Mouse (Mus musculus): Measurements from ENCODE around the gene Klhl30. TPM values are rescaled to one million over a fixed set of nuclear protein-coding genes. Genes with fewer than 3 reads are reported as not detected.
A peak's percentile ranks its signal among the peaks of the same experiment; 100 is the strongest.

Klhl30 gene
- 0.55 and 0.63 TPM in 2 replicates for polyA plus RNA-seq (2015; fragmentation: Nextera tagmentation; extraction: Ambion mirVana)

GRCm38 (mm10) chr1:91350841-91351240 is at the start of gene Klhl30:
Gene Klhl30, plus strand, starts transcription at chr1:91351016.
- no peak for ATAC-seq (ENCODE audit: insufficient read depth, low FRiP score, low read depth)
- Histone ChIP-seq H3K36me3 (no peaks in the 10 kb centered on the region), H3K4me3 (replicated peaks) (no peak within 1 kb of the TSS), H3K4me2 (no peak within 1 kb of the TSS), H3K9ac (no peak within 1 kb of the TSS), H3K27me3 (replicated peaks) (peaks cover 10% of the 10 kb centered on the region), H3K9me3 (no peaks in the 10 kb centered on the region), H3K4me1 (no peaks in the 10 kb centered on the region), H3K27ac (no peak within 1 kb of the TSS)
- WGBS, result 47% methylated on average over 4 of the region's 4 CpGs

DNA sequence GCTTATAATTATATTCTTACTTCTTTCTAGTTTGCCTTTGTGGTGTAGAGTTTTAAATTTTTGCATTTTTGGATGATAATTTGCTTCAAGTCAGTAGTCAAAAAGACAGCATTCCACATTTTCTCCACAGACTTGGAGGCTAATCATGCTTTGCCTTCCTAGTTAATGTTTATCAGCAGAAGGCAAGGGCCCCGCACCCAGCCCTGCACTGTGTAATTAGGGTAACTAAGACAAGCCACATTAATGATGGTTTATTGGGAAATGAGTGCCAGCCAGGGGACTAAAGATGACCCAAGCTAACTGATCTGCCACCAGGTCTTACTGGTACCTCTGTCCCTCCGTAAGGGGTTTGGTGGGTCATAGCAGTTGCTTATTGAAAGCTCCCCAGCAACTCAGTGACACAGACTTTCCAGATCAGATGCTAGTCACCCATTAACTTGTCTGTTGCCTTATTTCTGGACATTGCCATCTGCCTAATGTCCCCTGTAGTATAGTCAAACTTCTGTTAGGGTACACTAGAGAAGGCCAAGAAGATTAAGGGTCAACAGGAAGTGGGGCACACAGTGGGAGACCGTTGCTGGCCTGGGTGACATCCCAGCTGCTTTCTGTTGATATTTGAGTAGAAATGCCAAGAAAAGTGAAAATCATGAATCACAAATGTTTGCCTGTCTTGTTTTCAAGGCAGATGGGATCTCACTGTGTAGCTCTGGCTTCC is 49.5 kb upstream of the Klhl30 start:
- Histone ChIP-seq H3K4me3 (replicated peaks) (no peak overlapping the region), H3K9me3 (no peaks in the 10 kb centered on the region), H3K4me2 (no peak overlapping the region), H3K27me3 (replicated peaks) (no peaks in the 10 kb centered on the region), H3K9ac (no peak overlapping the region), H3K36me3 (0 out of 2 replicates have a peak, but pooled peaks cover 9% of the 10 kb centered on the region), H3K4me1 (peaks cover 12% of the 10 kb centered on the region; the same call in 1 of the 2 replicates), H3K27ac (peak overlapping the region; percentile 64; the same call in 1 of the 2 replicates)
- ATAC-seq (ENCODE audit: insufficient read depth, low FRiP score, low read depth), result no peak
- WGBS, result 59% methylated on average over 3 of the region's 3 CpGs

GRCm38 (mm10) chr1:91302021-91302420 is 48.8 kb upstream of the Klhl30 start:
- no peaks in the 10 kb centered on the region for H3K9me3 ChIP-seq
- no peak overlapping the region for H3K4me3 ChIP-seq (replicated peaks)
- no peak overlapping the region for H3K9ac ChIP-seq
- WGBS, result 79% methylated on average over 3 of the region's 3 CpGs
- no peak overlapping the region for H3K4me2 ChIP-seq
- peak overlapping the region; percentile 64; the same call in 1 of the 2 replicates for H3K27ac ChIP-seq
- ATAC-seq (ENCODE audit: insufficient read depth, low FRiP score, low read depth), result no peak
- no peaks in the 10 kb centered on the region for H3K27me3 ChIP-seq (replicated peaks)
- 0 out of 2 replicates have a peak, but pooled peaks cover 9% of the 10 kb centered on the region for H3K36me3 ChIP-seq
- H3K4me1 ChIP-seq, result peaks cover 12% of the 10 kb centered on the region; the same call in 1 of the 2 replicates

DNA sequence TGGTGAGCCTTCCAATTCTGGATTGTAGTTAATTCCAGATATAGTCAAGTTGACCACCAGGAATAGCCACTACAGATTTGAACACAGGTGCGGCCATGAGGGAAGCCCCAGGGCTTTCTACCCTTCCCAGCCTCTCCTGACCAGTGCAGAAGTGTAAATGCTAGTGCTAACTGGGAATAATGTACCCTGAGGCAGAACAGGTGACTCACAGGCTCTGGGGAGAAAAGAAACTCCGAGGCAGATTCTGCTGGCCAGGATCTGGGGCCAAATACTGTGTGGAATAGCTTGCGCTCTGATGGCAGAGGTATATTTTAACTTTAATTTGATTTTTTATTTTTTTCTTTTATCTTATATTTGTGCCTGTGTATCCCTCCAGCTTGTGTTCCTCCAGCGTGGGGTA is 46.2 kb upstream of the Klhl30 start:
- Histone ChIP-seq H3K4me3 (replicated peaks) (no peak overlapping the region), H3K4me1 (0 out of 2 replicates have a peak, but pooled peaks cover 3% of the 10 kb centered on the region), H3K4me2 (no peak overlapping the region), H3K9me3 (no peaks in the 10 kb centered on the region), H3K27me3 (replicated peaks) (no peaks in the 10 kb centered on the region), H3K9ac (no peak overlapping the region), H3K36me3 (peaks cover 21% of the 10 kb centered on the region; the same call in 1 of the 2 replicates), H3K27ac (no peak overlapping the region)
- WGBS, result 86% methylated on average over 4 of the region's 4 CpGs
- no peak for ATAC-seq (ENCODE audit: insufficient read depth, low FRiP score, low read depth)

- H3K36me3 ChIP-seq, result peaks cover 26% of the 10 kb centered on the region
- no peak for ATAC-seq (ENCODE audit: insufficient read depth, low FRiP score, low read depth)
- H3K4me3 ChIP-seq (replicated peaks), result no peak overlapping the region
- no peak overlapping the region for H3K9ac ChIP-seq
- H3K27ac ChIP-seq, result no peak overlapping the region
- no peaks in the 10 kb centered on the region for H3K27me3 ChIP-seq (replicated peaks)
- H3K4me1 ChIP-seq, result no peaks in the 10 kb centered on the region
- no peak overlapping the region for H3K4me2 ChIP-seq
- no peaks in the 10 kb centered on the region for H3K9me3 ChIP-seq
- WGBS, result 89% methylated on average over 13 of the region's 13 CpGs
Measured at GRCm38 (mm10) chr1:91309366-91310085, 41.3 kb upstream of the Klhl30 start.

- no peaks in the 10 kb centered on the region for H3K27me3 ChIP-seq (replicated peaks)
- peaks cover 16% of the 10 kb centered on the region for H3K36me3 ChIP-seq
- no peak overlapping the region for H3K27ac ChIP-seq
- ATAC-seq (ENCODE audit: insufficient read depth, low FRiP score, low read depth), result no peak
- H3K4me2 ChIP-seq, result no peak overlapping the region
- H3K9ac ChIP-seq, result no peak overlapping the region
- 72% methylated on average over 4 of the region's 4 CpGs for WGBS
- H3K4me3 ChIP-seq (replicated peaks), result no peak overlapping the region
- no peaks in the 10 kb centered on the region for H3K9me3 ChIP-seq
- H3K4me1 ChIP-seq, result no peaks in the 10 kb centered on the region
Measured at GRCm38 (mm10) chr1:91312273-91312672, 38.5 kb upstream of the Klhl30 start.

GRCm38 (mm10) chr1:91313251-91313650 is 37.6 kb upstream of the Klhl30 start:
- no peaks in the 10 kb centered on the region for H3K9me3 ChIP-seq
- no peak overlapping the region for H3K4me3 ChIP-seq (replicated peaks)
- H3K4me2 ChIP-seq, result no peak overlapping the region
- no peaks in the 10 kb centered on the region for H3K4me1 ChIP-seq
- peak overlapping the region; percentile 45 for H3K27ac ChIP-seq
- no peak overlapping the region for H3K9ac ChIP-seq
- WGBS, result 29% methylated on average over 5 of the region's 5 CpGs
- ATAC-seq (ENCODE audit: insufficient read depth, low FRiP score, low read depth), result no peak
- no peaks in the 10 kb centered on the region for H3K27me3 ChIP-seq (replicated peaks)
- H3K36me3 ChIP-seq, result peaks cover 16% of the 10 kb centered on the region

- Histone ChIP-seq H3K9me3 (no peaks in the 10 kb centered on the region), H3K4me1 (no peaks in the 10 kb centered on the region), H3K9ac (no peak overlapping the region), H3K27ac (no peak overlapping the region), H3K36me3 (no peaks in the 10 kb centered on the region), H3K4me3 (replicated peaks) (no peak overlapping the region), H3K27me3 (replicated peaks) (no peaks in the 10 kb centered on the region), H3K4me2 (no peak overlapping the region)
- ATAC-seq (ENCODE audit: insufficient read depth, low FRiP score, low read depth), result no peak
- WGBS, result 72% methylated on average over 6 of the region's 6 CpGs
Measured at GRCm38 (mm10) chr1:91317656-91318055, 33.2 kb upstream of the Klhl30 start.

DNA sequence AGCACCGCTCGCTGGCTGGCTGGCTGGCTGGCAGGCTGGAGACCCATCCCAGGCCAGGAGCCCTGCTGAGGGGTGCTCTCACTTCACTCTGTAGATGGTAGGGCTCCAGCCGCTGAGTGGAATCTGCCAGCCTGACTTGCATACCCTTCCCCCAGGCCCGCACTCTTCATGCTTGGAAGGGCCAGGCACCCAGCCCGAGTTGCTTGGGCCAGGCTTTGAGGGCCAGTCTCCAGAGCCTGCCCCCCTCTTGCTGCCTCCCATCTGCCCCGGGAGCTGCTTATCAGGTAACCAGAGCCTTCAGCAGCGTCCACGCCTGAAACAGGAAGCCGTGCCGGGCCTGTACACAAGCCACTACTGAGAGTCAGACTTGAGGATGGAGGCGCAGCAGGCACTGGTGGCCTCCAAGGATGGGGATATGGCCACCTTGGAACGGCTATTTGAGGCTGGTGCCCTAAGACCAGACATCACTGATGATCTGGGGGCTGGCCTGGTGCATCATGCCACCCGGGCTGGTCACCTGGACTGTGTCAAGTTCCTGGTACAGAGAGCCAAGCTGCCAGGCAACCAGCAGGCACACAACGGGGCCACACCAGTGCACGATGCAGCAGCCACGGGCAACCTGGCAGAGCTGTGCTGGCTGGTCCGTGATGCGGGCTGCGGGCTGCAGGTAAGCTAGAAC is 28.9 kb upstream of the Klhl30 start, which contains the start of gene Espnl:
Gene Espnl (plus strand): TSS at position 316 of the 679 bp plus-strand sequence.
- no peak within 1 kb of the TSS for H3K4me3 ChIP-seq (replicated peaks)
- H3K27ac ChIP-seq, result no peak within 1 kb of the TSS
- ATAC-seq (ENCODE audit: insufficient read depth, low FRiP score, low read depth), result peak; percentile 33; the same call in 1 of the 2 replicates
- no peaks in the 10 kb centered on the region for H3K9me3 ChIP-seq
- no peaks in the 10 kb centered on the region for H3K4me1 ChIP-seq
- WGBS, result 55% methylated on average over 19 of the region's 19 CpGs
- H3K4me2 ChIP-seq, result no peak within 1 kb of the TSS
- H3K36me3 ChIP-seq, result no peaks in the 10 kb centered on the region
- no peaks in the 10 kb centered on the region for H3K27me3 ChIP-seq (replicated peaks)
- no peak within 1 kb of the TSS for H3K9ac ChIP-seq

DNA sequence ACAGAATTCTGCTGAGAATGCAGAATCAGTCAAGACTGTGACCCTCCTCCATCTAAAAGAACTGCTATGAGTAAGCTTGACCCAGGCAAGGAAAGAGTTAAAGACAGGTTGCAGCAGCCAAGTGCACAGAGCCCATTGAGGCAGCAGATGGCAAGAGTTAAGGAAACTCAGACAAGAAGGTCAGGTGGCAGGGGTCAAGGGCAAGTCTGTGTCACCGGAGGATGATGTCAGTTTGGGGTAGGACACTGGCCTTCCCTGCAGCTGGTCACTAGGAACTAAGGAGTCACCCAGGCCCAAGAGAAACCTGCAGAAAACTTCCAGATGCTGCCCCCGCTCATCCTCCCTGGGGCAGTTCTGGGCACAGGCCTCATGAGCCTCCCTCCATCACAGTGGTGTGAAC is 26.2 kb upstream of the Klhl30 start:
- no peak overlapping the region for H3K4me3 ChIP-seq (replicated peaks)
- no peaks in the 10 kb centered on the region for H3K4me1 ChIP-seq

DNA sequence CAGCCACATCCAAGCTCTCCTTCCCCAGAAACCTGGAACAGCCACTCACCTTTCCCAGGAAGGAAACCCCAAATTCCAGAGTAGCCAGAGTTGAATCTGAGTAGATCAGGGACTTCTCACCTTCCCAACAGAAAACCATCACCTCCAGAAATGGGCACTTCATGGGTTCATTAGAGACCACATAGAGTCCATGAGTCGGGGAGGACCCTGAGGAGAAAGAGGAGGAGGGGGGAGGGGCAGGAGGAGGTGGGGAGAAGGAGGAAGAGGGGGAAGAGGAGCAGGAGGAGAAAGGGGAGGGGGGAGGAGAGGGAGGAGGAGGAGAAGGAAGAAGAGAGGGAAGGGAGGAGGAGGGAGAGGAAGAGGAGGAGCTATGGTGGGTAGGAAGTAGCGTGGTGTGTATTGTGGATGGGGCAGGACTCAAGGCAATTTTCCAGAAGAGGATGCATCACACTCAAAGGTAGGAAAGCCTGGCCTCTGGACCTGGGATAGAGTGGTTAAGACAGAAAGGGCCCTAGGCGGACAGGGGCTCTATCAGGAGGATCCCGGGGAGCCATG is 25.3 kb upstream of the Klhl30 start:
- Histone ChIP-seq H3K4me3 (replicated peaks) (no peak overlapping the region), H3K9ac (no peak overlapping the region), H3K27me3 (replicated peaks) (no peaks in the 10 kb centered on the region), H3K36me3 (no peaks in the 10 kb centered on the region), H3K27ac (no peak overlapping the region), H3K9me3 (no peaks in the 10 kb centered on the region), H3K4me1 (no peaks in the 10 kb centered on the region), H3K4me2 (no peak overlapping the region)
- WGBS, result 72% methylated on average over 4 of the region's 4 CpGs
- ATAC-seq (ENCODE audit: insufficient read depth, low FRiP score, low read depth), result no peak

More for the DNA sequence above, 26.2 kb upstream of the Klhl30 start:
- Histone ChIP-seq H3K36me3 (no peaks in the 10 kb centered on the region), H3K27me3 (replicated peaks) (no peaks in the 10 kb centered on the region), H3K4me2 (no peak overlapping the region), H3K9me3 (no peaks in the 10 kb centered on the region), H3K27ac (no peak overlapping the region), H3K9ac (no peak overlapping the region)
- ATAC-seq (ENCODE audit: insufficient read depth, low FRiP score, low read depth), result no peak
- 70% methylated on average over 2 of the region's 2 CpGs for WGBS
